Mouse (Mus musculus): ENCODE results near the gene Mmp21. TPM values are rescaled to one million over a fixed set of nuclear protein-coding genes. Genes with fewer than 3 reads are reported as not detected.

The Mmp21 gene
- polyA plus RNA-seq, 1 experiment from 2014 or later, result 0.11 TPM

- no peaks in the 10 kb centered on the region for H3K4me1 ChIP-seq (ENCODE audit: insufficient read depth)
- H3K27ac ChIP-seq (ENCODE audit: low read depth), result no peak overlapping the region
- WGBS (ENCODE audit: insufficient replicate concordance), result 89% methylated on average over 8 of the region's 8 CpGs
- no peaks in the 10 kb centered on the region for H3K27me3 ChIP-seq (ENCODE audit: insufficient read depth, low read length)
- TF ChIP-seq CTCF (IDR thresholded peaks at IDR 0.05; ENCODE audit: low read depth) (no peak), EP300 (IDR thresholded peaks at IDR 0.05; ENCODE audit: low read depth) (no peak)
- no peak overlapping the region for H3K4me2 ChIP-seq (ENCODE audit: low read depth, low read length)
- no peak overlapping the region for H3K9ac ChIP-seq (replicated peaks)
- H3K4me3 ChIP-seq (ENCODE audit: low read depth, low read length), result no peak overlapping the region
- H3K36me3 ChIP-seq (replicated peaks; ENCODE audit: insufficient read depth, low read length), result 0 out of 2 replicates have a peak, but pooled peaks cover 3% of the 10 kb centered on the region
- ATAC-seq (no peak), DNase-seq (no peak)
- no peaks in the 10 kb centered on the region for H3K9me3 ChIP-seq (ENCODE audit: low read length)
These were observed 1.1 kb downstream of the Mmp21 start for GRCm38 (mm10) chr7:133678716-133679115.

GRCm38 (mm10) chr7:133676002-133676401 is 3.9 kb downstream of the Mmp21 start:
- DNase-seq (no peak), ATAC-seq (no peak)
- no peak overlapping the region for H3K9ac ChIP-seq (replicated peaks)
- TF ChIP-seq EP300 (IDR thresholded peaks at IDR 0.05; ENCODE audit: low read depth) (no peak), CTCF (IDR thresholded peaks at IDR 0.05; ENCODE audit: low read depth) (peak; percentile 53)
- H3K36me3 ChIP-seq (replicated peaks; ENCODE audit: insufficient read depth, low read length), result peaks cover 23% of the 10 kb centered on the region
- H3K27ac ChIP-seq (ENCODE audit: low read depth), result no peak overlapping the region
- no peaks in the 10 kb centered on the region for H3K9me3 ChIP-seq (ENCODE audit: low read length)
- no peak overlapping the region for H3K4me3 ChIP-seq (ENCODE audit: low read depth, low read length)
- WGBS (ENCODE audit: insufficient replicate concordance), result 72% methylated on average over 9 of the region's 9 CpGs
- H3K4me1 ChIP-seq (ENCODE audit: insufficient read depth), result no peaks in the 10 kb centered on the region
- no peak overlapping the region for H3K4me2 ChIP-seq (ENCODE audit: low read depth, low read length)
- H3K27me3 ChIP-seq (ENCODE audit: insufficient read depth, low read length), result no peaks in the 10 kb centered on the region

GRCm38 (mm10) chr7:133670846-133671245 is 9.0 kb downstream of the Mmp21 start:
- no peaks in the 10 kb centered on the region for H3K27me3 ChIP-seq (ENCODE audit: insufficient read depth, low read length)
- WGBS (ENCODE audit: insufficient replicate concordance), result 57% methylated on average over 3 of the region's 3 CpGs
- H3K27ac ChIP-seq (ENCODE audit: low read depth), result no peak overlapping the region
- no peaks in the 10 kb centered on the region for H3K9me3 ChIP-seq (ENCODE audit: low read length)
- no peak for DNase-seq
- H3K4me2 ChIP-seq (ENCODE audit: low read depth, low read length), result no peak overlapping the region
- H3K9ac ChIP-seq (replicated peaks), result no peak overlapping the region
- TF ChIP-seq CTCF (IDR thresholded peaks at IDR 0.05; ENCODE audit: low read depth) (no peak), EP300 (IDR thresholded peaks at IDR 0.05; ENCODE audit: low read depth) (no peak)
- peaks cover 48% of the 10 kb centered on the region for H3K36me3 ChIP-seq (replicated peaks; ENCODE audit: insufficient read depth, low read length)
- ATAC-seq, result no peak
- H3K4me3 ChIP-seq (ENCODE audit: low read depth, low read length), result no peak overlapping the region
- H3K4me1 ChIP-seq (ENCODE audit: insufficient read depth), result no peaks in the 10 kb centered on the region

GRCm38 (mm10) chr7:133669946-133670345 is 9.9 kb downstream of the Mmp21 start:
- H3K9me3 ChIP-seq (ENCODE audit: low read length), result no peaks in the 10 kb centered on the region
- ATAC-seq (no peak), DNase-seq (no peak)
- H3K4me2 ChIP-seq (ENCODE audit: low read depth, low read length), result no peak overlapping the region
- no peak overlapping the region for H3K9ac ChIP-seq (replicated peaks)
- no peak for TF ChIP-seq CTCF (IDR thresholded peaks at IDR 0.05; ENCODE audit: low read depth)
- no peak for TF ChIP-seq EP300 (IDR thresholded peaks at IDR 0.05; ENCODE audit: low read depth)
- WGBS (ENCODE audit: insufficient replicate concordance), result 80% methylated on average over 9 of the region's 9 CpGs
- H3K27me3 ChIP-seq (ENCODE audit: insufficient read depth, low read length), result no peaks in the 10 kb centered on the region
- H3K27ac ChIP-seq (ENCODE audit: low read depth), result no peak overlapping the region
- no peaks in the 10 kb centered on the region for H3K4me1 ChIP-seq (ENCODE audit: insufficient read depth)
- H3K36me3 ChIP-seq (replicated peaks; ENCODE audit: insufficient read depth, low read length), result peaks cover 57% of the 10 kb centered on the region
- H3K4me3 ChIP-seq (ENCODE audit: low read depth, low read length), result no peak overlapping the region

GRCm38 (mm10) chr7:133669071-133669470 is 10.8 kb downstream of the Mmp21 start:
- no peak overlapping the region for H3K27ac ChIP-seq (ENCODE audit: low read depth)
- no peak overlapping the region for H3K9ac ChIP-seq (replicated peaks)
- DNase-seq (no peak), ATAC-seq (no peak)
- H3K36me3 ChIP-seq (replicated peaks; ENCODE audit: insufficient read depth, low read length), result peaks cover 62% of the 10 kb centered on the region
- WGBS (ENCODE audit: insufficient replicate concordance), result 85% methylated on average over 1 of the region's 1 CpGs
- no peaks in the 10 kb centered on the region for H3K9me3 ChIP-seq (ENCODE audit: low read length)
- TF ChIP-seq CTCF (IDR thresholded peaks at IDR 0.05; ENCODE audit: low read depth) (peak; percentile 66), EP300 (IDR thresholded peaks at IDR 0.05; ENCODE audit: low read depth) (no peak)
- no peak overlapping the region for H3K4me3 ChIP-seq (ENCODE audit: low read depth, low read length)
- no peaks in the 10 kb centered on the region for H3K4me1 ChIP-seq (ENCODE audit: insufficient read depth)
- no peak overlapping the region for H3K4me2 ChIP-seq (ENCODE audit: low read depth, low read length)
- no peaks in the 10 kb centered on the region for H3K27me3 ChIP-seq (ENCODE audit: insufficient read depth, low read length)

GRCm38 (mm10) chr7:133662467-133662866 is 17.4 kb downstream of the Mmp21 start:
- no peak overlapping the region for H3K27ac ChIP-seq (ENCODE audit: low read depth)
- DNase-seq (no peak), ATAC-seq (no peak)
- WGBS (ENCODE audit: insufficient replicate concordance), result 88% methylated on average over 1 of the region's 1 CpGs
- H3K4me2 ChIP-seq (ENCODE audit: low read depth, low read length), result no peak overlapping the region
- H3K27me3 ChIP-seq (ENCODE audit: insufficient read depth, low read length), result no peaks in the 10 kb centered on the region
- H3K9ac ChIP-seq (replicated peaks), result no peak overlapping the region
- no peak overlapping the region for H3K4me3 ChIP-seq (ENCODE audit: low read depth, low read length)
- TF ChIP-seq EP300 (IDR thresholded peaks at IDR 0.05; ENCODE audit: low read depth) (no peak), CTCF (IDR thresholded peaks at IDR 0.05; ENCODE audit: low read depth) (no peak)
- H3K9me3 ChIP-seq (ENCODE audit: low read length), result no peaks in the 10 kb centered on the region
- peaks cover 85% of the 10 kb centered on the region for H3K36me3 ChIP-seq (replicated peaks; ENCODE audit: insufficient read depth, low read length)
- H3K4me1 ChIP-seq (ENCODE audit: insufficient read depth), result no peaks in the 10 kb centered on the region

GRCm38 (mm10) chr7:133645716-133646115 is 34.1 kb downstream of the Mmp21 start:
- no peaks in the 10 kb centered on the region for H3K27me3 ChIP-seq (ENCODE audit: insufficient read depth, low read length)
- no peak for TF ChIP-seq EP300 (IDR thresholded peaks at IDR 0.05; ENCODE audit: low read depth)
- TF ChIP-seq CTCF (IDR thresholded peaks at IDR 0.05; ENCODE audit: low read depth), result no peak
- ATAC-seq (no peak), DNase-seq (no peak)
- H3K9me3 ChIP-seq (ENCODE audit: low read length), result no peaks in the 10 kb centered on the region
- H3K9ac ChIP-seq (replicated peaks), result no peak overlapping the region
- peaks cover 79% of the 10 kb centered on the region for H3K36me3 ChIP-seq (replicated peaks; ENCODE audit: insufficient read depth, low read length)
- H3K4me3 ChIP-seq (ENCODE audit: low read depth, low read length), result no peak overlapping the region
- WGBS (ENCODE audit: insufficient replicate concordance), result 87% methylated on average over 6 of the region's 6 CpGs
- no peak overlapping the region for H3K4me2 ChIP-seq (ENCODE audit: low read depth, low read length)
- H3K4me1 ChIP-seq (ENCODE audit: insufficient read depth), result no peaks in the 10 kb centered on the region
- no peak overlapping the region for H3K27ac ChIP-seq (ENCODE audit: low read depth)

Data from liver, postnatal 0 days (tissue).